Mouse (Mus musculus) testis, adult 2 months (tissue): ENCODE data around the gene Fbxo10.
A peak's percentile ranks its signal among the peaks of the same experiment; 100 is the strongest.

Experiments
- CTCF ChIP-seq: fragments of 200-500 bp; IDR thresholded peaks from 2 replicates; pipeline ENCODE4 v1.5.1; 2012; ENCODE audit warnings: low read depth, mild to moderate bottlenecking, inconsistent platforms, low read length, moderate library complexity; ENCODE audit not compliant: control insufficient read depth, insufficient read depth, insufficient replicate concordance
- POLR2A ChIP-seq: fragments of 200-500 bp; IDR thresholded peaks from 2 replicates; pipeline ENCODE4 v1.6.1; 2012; ENCODE audit warnings: low read depth, mild to moderate bottlenecking, inconsistent platforms, low read length, moderate library complexity; ENCODE audit not compliant: control insufficient read depth

DNA sequence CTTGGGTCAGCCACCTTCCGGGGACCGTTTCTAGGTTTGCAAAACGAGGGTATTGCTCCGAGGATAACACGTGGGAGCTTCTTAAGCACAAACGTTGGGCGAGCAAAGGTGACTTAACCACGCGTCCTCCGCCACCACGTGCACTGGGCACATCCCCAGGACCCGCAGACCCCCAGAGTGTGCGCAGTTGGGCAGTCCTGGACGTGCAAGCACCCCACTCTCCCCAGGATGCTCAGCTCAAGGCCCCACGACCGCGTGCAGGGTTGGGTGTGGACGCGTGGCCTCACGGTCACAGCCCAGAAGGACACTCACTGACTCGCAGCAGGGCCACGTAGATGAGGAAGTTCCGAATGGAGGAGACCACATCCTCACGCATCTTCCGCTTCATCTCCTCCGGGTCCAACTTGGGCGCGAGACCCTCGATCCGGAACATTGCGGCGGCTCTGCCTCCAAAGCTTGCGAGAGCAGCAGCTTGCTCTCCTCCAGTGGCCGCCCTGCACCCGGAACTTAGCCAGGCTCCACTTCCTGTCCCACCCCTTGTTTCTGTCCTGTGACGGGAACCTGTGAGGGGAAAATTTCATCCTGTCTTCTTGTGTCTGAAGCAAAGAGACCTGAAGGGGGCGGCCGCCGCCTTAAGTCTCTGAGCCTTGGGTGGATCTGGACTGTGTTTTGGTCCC lies 23.3 kb upstream of the Fbxo10 start, which contains the start of gene Tomm5:
- TF ChIP-seq CTCF (peak; percentile 33; the same call in 1 of the 2 replicates), POLR2A (peak; percentile 62)
